Mouse (Mus musculus) testis, adult 2 months (tissue): ENCODE data around the gene Fig4.

Experiments
- CTCF ChIP-seq: fragments of 200-500 bp; IDR thresholded peaks from 2 replicates; pipeline ENCODE4 v1.5.1; 2012; ENCODE audit warnings: low read depth, mild to moderate bottlenecking, inconsistent platforms, low read length, moderate library complexity; ENCODE audit not compliant: control insufficient read depth, insufficient read depth, insufficient replicate concordance
- POLR2A ChIP-seq: fragments of 200-500 bp; IDR thresholded peaks from 2 replicates; pipeline ENCODE4 v1.6.1; 2012; ENCODE audit warnings: low read depth, mild to moderate bottlenecking, inconsistent platforms, low read length, moderate library complexity; ENCODE audit not compliant: control insufficient read depth

- TF ChIP-seq CTCF, result no peak
- TF ChIP-seq POLR2A, result no peak
Measured at GRCm38 (mm10) chr10:41332533-41333043, 29.5 kb upstream of the Fig4 start.
